Mouse (Mus musculus) testis, adult 2 months (tissue): Measurements from ENCODE around the gene Mrps27.

Experiments
- CTCF ChIP-seq: fragments of 200-500 bp; IDR thresholded peaks from 2 replicates; pipeline ENCODE4 v1.5.1; 2012; ENCODE audit warnings: low read depth, mild to moderate bottlenecking, inconsistent platforms, low read length, moderate library complexity; ENCODE audit not compliant: control insufficient read depth, insufficient read depth, insufficient replicate concordance
- POLR2A ChIP-seq: fragments of 200-500 bp; IDR thresholded peaks from 2 replicates; pipeline ENCODE4 v1.6.1; 2012; ENCODE audit warnings: low read depth, mild to moderate bottlenecking, inconsistent platforms, low read length, moderate library complexity; ENCODE audit not compliant: control insufficient read depth

GRCm38 (mm10) chr13:99363866-99364265, 19.3 kb downstream of the Mrps27 start:
- TF ChIP-seq CTCF (no peak), POLR2A (no peak)
